Mouse (Mus musculus) retina, embryonic 14.5 days (tissue): Measurements from ENCODE around the gene Npepl1.

ENCODE experiments used
- DNase-seq: peaks from one replicate; pipeline ENCODE4 v3.0.0-alpha.2; 2015; ENCODE audit warnings: low spot score

Gene Npepl1

GRCm38 (mm10) chr2:174110783-174111549 is 817 bp downstream of the Npepl1 start:
- DNase-seq = no peak

- DNase-seq = no peak
Measured at GRCm38 (mm10) chr2:174112931-174113330, 2.8 kb downstream of the Npepl1 start.

- no peak for DNase-seq
Measured at GRCm38 (mm10) chr2:174114148-174114864, 4.2 kb downstream of the Npepl1 start.

- DNase-seq = peak; percentile 17
Measured at GRCm38 (mm10) chr2:174116929-174117328, 6.8 kb downstream of the Npepl1 start.

- peak; percentile 62 for DNase-seq
Measured at GRCm38 (mm10) chr2:174118141-174118540, 8.0 kb downstream of the Npepl1 start.

- DNase-seq = no peak
Measured at GRCm38 (mm10) chr2:174119259-174119658, 9.1 kb downstream of the Npepl1 start.

- DNase-seq = no peak
Measured at GRCm38 (mm10) chr2:174120631-174121030, 10.5 kb downstream of the Npepl1 start.

GRCm38 (mm10) chr2:174121411-174121947 is 11.3 kb downstream of the Npepl1 start:
- DNase-seq = no peak

- DNase-seq = no peak
Measured at GRCm38 (mm10) chr2:174122331-174122730, 12.2 kb downstream of the Npepl1 start.

GRCm38 (mm10) chr2:174123731-174124130 is 13.6 kb downstream of the Npepl1 start:
- DNase-seq = no peak

GRCm38 (mm10) chr2:174126522-174127375 is 16.6 kb downstream of the Npepl1 start:
- DNase-seq = peak; percentile 70

- peak; percentile 24 for DNase-seq
Measured at GRCm38 (mm10) chr2:174127376-174127713, 17.2 kb downstream of the Npepl1 start.

- no peak for DNase-seq
Measured at GRCm38 (mm10) chr2:174128926-174129325, 18.8 kb downstream of the Npepl1 start.

- DNase-seq = no peak
Measured at GRCm38 (mm10) chr2:174130468-174131097, 20.4 kb downstream of the Npepl1 start.

- no peak for DNase-seq
Measured at GRCm38 (mm10) chr2:174132413-174132969, 22.3 kb downstream of the Npepl1 start.

- no peak for DNase-seq
Measured at GRCm38 (mm10) chr2:174159035-174159434, 48.9 kb downstream of the Npepl1 start.

GRCm38 (mm10) chr2:174160461-174160860 is 50.3 kb downstream of the Npepl1 start:
- no peak for DNase-seq
